Mouse (Mus musculus): ENCODE results near the gene Phc2. TPM values are rescaled to one million over a fixed set of nuclear protein-coding genes. Genes with fewer than 3 reads are reported as not detected.

The Phc2 gene
- total RNA-seq, 2 experiments from 2014 or later = 51.0 to 55.5 TPM

- intact Hi-C loops (cut with DNase I) = no loop called here
- DNase-seq = peak in 1 of 2 experiments; percentile 33
Measured at GRCm38 (mm10) chr4:128712136-128712655, 57.7 kb downstream of the Phc2 start.

- intact Hi-C loops (cut with DNase I) = no loop called here
Measured at GRCm38 (mm10) chr4:128712941-128713340, 58.4 kb downstream of the Phc2 start.

GRCm38 (mm10) chr4:128715241-128716204 is 61.0 kb downstream of the Phc2 start:
- no peak for DNase-seq
- intact Hi-C loops (cut with DNase I) = no loop called here

More at GRCm38 (mm10) chr4:128712941-128713340, 58.4 kb downstream of the Phc2 start:
- DNase-seq = no peak

- intact Hi-C loops (cut with DNase I) = no loop called here
Measured at GRCm38 (mm10) chr4:128716279-128716678, 61.8 kb downstream of the Phc2 start.

GRCm38 (mm10) chr4:128716731-128717130 is 62.2 kb downstream of the Phc2 start:
- intact Hi-C loops (cut with DNase I) = no loop called here

More at GRCm38 (mm10) chr4:128716279-128716678, 61.8 kb downstream of the Phc2 start:
- no peak for DNase-seq

GRCm38 (mm10) chr4:128720110-128720509 is 65.6 kb downstream of the Phc2 start:
- DNase-seq = no peak
- intact Hi-C loops (cut with DNase I) = no loop called here

More at GRCm38 (mm10) chr4:128716731-128717130, 62.2 kb downstream of the Phc2 start:
- no peak for DNase-seq

GRCm38 (mm10) chr4:128721061-128721648 is 66.7 kb downstream of the Phc2 start:
- intact Hi-C loops (cut with DNase I) = no loop called here
- DNase-seq = no peak

GRCm38 (mm10) chr4:128721761-128722160 is 67.3 kb downstream of the Phc2 start:
- DNase-seq = no peak
- intact Hi-C loops (cut with DNase I) = no loop called here

- no peak for DNase-seq
- intact Hi-C loops (cut with DNase I) = no loop called here
Measured at GRCm38 (mm10) chr4:128722932-128723331, 68.4 kb downstream of the Phc2 start.

GRCm38 (mm10) chr4:128723431-128723830 is 68.9 kb downstream of the Phc2 start:
- intact Hi-C loops (cut with DNase I) = no loop called here
- no peak for DNase-seq

- peak; percentile 53 to 59 for DNase-seq
Measured at GRCm38 (mm10) chr4:128724059-128724458, 69.6 kb downstream of the Phc2 start.

GRCm38 (mm10) chr4:128727019-128727720 is 72.7 kb downstream of the Phc2 start:
- intact Hi-C loops (cut with DNase I) = no loop called here
- peak; percentile 92 to 95 for DNase-seq

More at GRCm38 (mm10) chr4:128724059-128724458, 69.6 kb downstream of the Phc2 start:
- intact Hi-C loops (cut with DNase I) = no loop called here

- intact Hi-C loops (cut with DNase I) = no loop called here
- peak; percentile 65 to 78 for DNase-seq
Measured at GRCm38 (mm10) chr4:128727721-128728430, 73.4 kb downstream of the Phc2 start.

GRCm38 (mm10) chr4:128728431-128728851 is 73.9 kb downstream of the Phc2 start:
- intact Hi-C loops (cut with DNase I) = no loop called here
- no peak for DNase-seq

GRCm38 (mm10) chr4:128729033-128729708 is 74.7 kb downstream of the Phc2 start:
- intact Hi-C loops (cut with DNase I) = no loop called here

GRCm38 (mm10) chr4:128729709-128730037 is 75.2 kb downstream of the Phc2 start:
- intact Hi-C loops (cut with DNase I) = no loop called here
- DNase-seq = peak; percentile 36 to 44

More at GRCm38 (mm10) chr4:128729033-128729708, 74.7 kb downstream of the Phc2 start:
- no peak for DNase-seq

- DNase-seq = no peak
- intact Hi-C loops (cut with DNase I) = no loop called here
Measured at GRCm38 (mm10) chr4:128730271-128730670, 75.8 kb downstream of the Phc2 start.

- no peak for DNase-seq
- intact Hi-C loops (cut with DNase I) = no loop called here
Measured at GRCm38 (mm10) chr4:128732794-128733193, 78.3 kb downstream of the Phc2 start.

GRCm38 (mm10) chr4:128733496-128733895 is 79.0 kb downstream of the Phc2 start:
- peak in 1 of 2 experiments; percentile 51 for DNase-seq
- intact Hi-C loops (cut with DNase I) = no loop called here

All from heart, postnatal 14 days (tissue).